Mouse (Mus musculus) kidney, adult 2 months (tissue): ENCODE measurements at regions not wholly inside any gene's neighbourhood (a gene's known extent, or its start where the extent isn't known, plus 50 kb on each side); places are given as distances from the start of the nearest gene placed in this dataset.

ENCODE experiments used
- DNase-seq: peaks from one replicate; pipeline ENCODE4 v3.0.0; 2021
- H3K27ac ChIP-seq: fragments of 200-500 bp; 2 replicates; pipeline ENCODE4 v1.5.1; 2012; ENCODE audit warnings: low read depth, low read length, control low read depth, inconsistent platforms; ENCODE audit not compliant: insufficient read depth
- H3K27me3 ChIP-seq: fragments of 200-500 bp; replicated peaks from 2 replicates; pipeline ENCODE4 v1.6.1; 2012; ENCODE audit warnings: mild to moderate bottlenecking, moderate library complexity, low read length, inconsistent platforms; ENCODE audit not compliant: control insufficient read depth, insufficient read depth
- H3K36me3 ChIP-seq: fragments of 200-500 bp; 2 replicates; pipeline ENCODE4 v1.6.1; 2012; ENCODE audit warnings: mild to moderate bottlenecking, moderate library complexity, low read length, inconsistent platforms; ENCODE audit not compliant: control insufficient read depth, insufficient read depth
- H3K4me1 ChIP-seq: fragments of 200-500 bp; 2 replicates; pipeline ENCODE4 v1.6.1; 2011; ENCODE audit warnings: low read length; ENCODE audit not compliant: control insufficient read depth, insufficient read depth
- H3K4me3 ChIP-seq: fragments of 200-500 bp; 2 replicates; pipeline ENCODE4 v1.5.1; 2011; ENCODE audit warnings: mild to moderate bottlenecking, low read depth, low read length, control low read depth; ENCODE audit not compliant: insufficient read depth
- CTCF ChIP-seq: fragments of 200-500 bp; conservative IDR thresholded peaks from 2 replicates; pipeline ENCODE4 v1.5.1; 2011; ENCODE audit warnings: low read depth, mild to moderate bottlenecking, control low read depth, low read length, moderate library complexity, mixed read lengths; ENCODE audit not compliant: insufficient read depth, insufficient read length
- POLR2A ChIP-seq: fragments of 200-500 bp; IDR thresholded peaks from one replicate; pipeline ENCODE4 v1.6.1; 2011; ENCODE audit warnings: low read depth, low read length, control low read depth
- WGBS: fragments of 180-500 bp; shearing (Covaris S2); methylation state at CpG from one replicate; pipeline ENCODE4 v1.1.7; 2018; 5-methylcytosine and 5-hydroxymethylcytosine counted together

DNA sequence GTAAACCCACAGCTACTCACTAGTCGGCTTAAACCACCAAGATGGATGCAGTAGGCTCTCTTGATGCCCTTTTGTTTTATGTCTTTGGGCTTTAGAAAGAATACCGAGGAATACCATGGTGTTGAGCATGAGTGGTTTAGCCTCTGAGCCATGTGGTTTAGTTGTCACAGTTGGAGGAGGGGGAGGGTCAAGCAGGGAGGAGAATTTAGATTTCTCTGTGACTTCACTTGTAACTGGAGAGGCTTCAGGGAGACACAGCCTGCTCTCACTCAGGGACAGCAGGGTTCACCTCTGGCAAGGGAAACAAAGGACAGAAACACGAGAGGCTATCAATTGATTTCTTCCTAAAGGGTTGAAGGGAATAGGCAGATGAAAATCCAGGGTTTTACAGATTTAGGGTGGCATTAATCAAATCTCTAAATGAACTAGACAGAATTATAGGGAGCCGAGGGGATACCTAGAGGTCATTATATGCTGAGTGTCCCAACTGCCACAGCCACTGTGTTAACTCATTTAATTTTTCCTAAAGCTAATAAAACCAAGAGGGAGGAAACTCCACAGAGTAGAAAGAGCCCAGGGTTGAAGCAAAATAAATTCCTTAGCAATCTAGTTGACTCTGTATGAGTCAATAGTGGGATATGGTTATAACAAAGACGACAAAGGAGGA lies 2113.7 kb upstream of the 5930422O12Rik start:
- Histone ChIP-seq H3K4me1 (no peaks in the 10 kb centered on the region), H3K27ac (no peak overlapping the region), H3K27me3 (no peaks in the 10 kb centered on the region), H3K36me3 (no peaks in the 10 kb centered on the region), H3K4me3 (no peak overlapping the region)
- no peak for DNase-seq
- WGBS, result 27% methylated on average over 5 of the region's 5 CpGs
- no peak for TF ChIP-seq CTCF
- TF ChIP-seq POLR2A, result no peak

DNA sequence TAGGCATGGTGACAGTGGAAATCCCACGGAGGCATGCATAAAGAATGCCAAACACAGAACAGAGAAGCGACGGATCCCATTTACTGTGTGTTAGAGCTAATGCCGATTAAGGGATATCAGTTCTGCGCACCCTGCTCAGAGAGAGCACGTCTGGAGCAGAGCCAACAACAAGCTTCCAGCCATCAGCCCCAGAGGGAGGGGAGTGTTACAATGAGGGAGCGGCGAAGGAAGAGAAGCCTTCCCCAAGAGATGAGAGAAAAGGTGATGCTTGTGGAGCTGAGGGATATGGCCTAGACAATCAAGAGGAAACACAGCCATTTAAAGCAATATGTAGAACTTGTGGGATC lies 2113.2 kb upstream of the 5930422O12Rik start:
- Histone ChIP-seq H3K4me3 (no peak overlapping the region), H3K27ac (no peak overlapping the region), H3K4me1 (no peaks in the 10 kb centered on the region), H3K36me3 (no peaks in the 10 kb centered on the region), H3K27me3 (no peaks in the 10 kb centered on the region)
- DNase-seq, result no peak
- no peak for TF ChIP-seq CTCF
- no peak for TF ChIP-seq POLR2A
- WGBS, result 30% methylated on average over 8 of the region's 8 CpGs

DNA sequence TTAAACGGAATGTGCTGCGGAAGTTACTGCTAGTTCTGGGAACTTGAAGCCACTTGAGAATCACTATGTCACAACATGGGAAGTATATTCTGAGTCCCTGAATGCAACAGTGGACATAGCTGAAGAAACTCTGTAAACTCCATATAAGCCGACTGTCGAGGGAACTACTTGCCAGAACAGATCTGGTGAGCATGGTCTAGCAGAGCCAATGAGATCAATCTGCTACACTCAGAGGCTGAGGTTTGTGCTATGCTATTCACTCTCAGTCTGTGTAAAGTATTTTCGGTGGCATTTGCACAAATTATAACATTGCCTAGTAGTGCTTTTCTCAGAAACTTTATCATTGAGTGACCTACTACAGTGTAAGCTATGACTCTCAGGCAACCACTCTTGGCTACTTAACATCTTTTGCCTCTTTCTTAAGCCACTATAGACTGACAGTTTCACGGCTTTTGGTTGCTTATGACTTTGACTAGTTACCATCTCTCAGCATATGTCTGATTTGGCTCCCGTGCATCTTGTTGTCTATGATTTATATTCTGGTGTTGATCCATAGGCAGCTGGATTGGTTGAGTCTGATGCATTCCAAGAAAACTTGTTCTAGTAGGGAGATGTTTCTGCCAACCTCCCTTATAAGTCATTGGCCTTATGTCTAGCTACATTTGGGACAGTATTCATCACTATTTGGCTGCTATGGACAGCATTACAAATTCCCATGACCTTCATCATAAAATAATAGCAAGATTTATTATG lies 2094.8 kb upstream of the 5930422O12Rik start:
- H3K27ac ChIP-seq, result no peak overlapping the region
- no peak overlapping the region for H3K4me3 ChIP-seq
- WGBS, result 85% methylated on average over 7 of the region's 7 CpGs
- H3K36me3 ChIP-seq, result no peaks in the 10 kb centered on the region
- no peaks in the 10 kb centered on the region; the same call in 1 of the 2 replicates for H3K27me3 ChIP-seq
- H3K4me1 ChIP-seq, result no peaks in the 10 kb centered on the region
- DNase-seq, result no peak
- TF ChIP-seq CTCF, result no peak
- no peak for TF ChIP-seq POLR2A

DNA sequence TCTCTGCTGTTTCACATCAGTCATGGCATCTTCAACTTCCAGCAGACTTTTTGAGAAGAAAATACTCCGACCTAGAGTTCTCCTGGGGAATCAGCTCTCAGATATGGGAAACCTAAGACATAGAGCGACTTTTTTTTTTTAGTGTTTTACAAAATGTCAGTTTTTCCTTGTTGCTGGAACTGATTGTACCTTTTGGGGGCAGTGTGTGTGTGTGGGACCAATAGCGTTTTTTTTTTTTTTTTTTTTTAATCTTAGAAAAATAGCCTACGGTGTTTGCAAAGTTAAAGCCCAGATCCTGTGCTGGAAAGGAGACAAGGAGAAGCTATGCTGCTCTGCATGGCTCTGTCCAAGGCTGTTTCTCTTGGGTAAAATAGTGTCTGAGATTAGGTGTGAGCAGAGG lies 2080.0 kb upstream of the 5930422O12Rik start:
- no peaks in the 10 kb centered on the region for H3K4me1 ChIP-seq
- no peaks in the 10 kb centered on the region for H3K27me3 ChIP-seq
- no peak overlapping the region for H3K4me3 ChIP-seq
- TF ChIP-seq POLR2A (no peak), CTCF (no peak)
- H3K27ac ChIP-seq, result no peak overlapping the region
- no peak for DNase-seq
- H3K36me3 ChIP-seq, result no peaks in the 10 kb centered on the region
- 71% methylated on average over 4 of the region's 4 CpGs for WGBS

DNA sequence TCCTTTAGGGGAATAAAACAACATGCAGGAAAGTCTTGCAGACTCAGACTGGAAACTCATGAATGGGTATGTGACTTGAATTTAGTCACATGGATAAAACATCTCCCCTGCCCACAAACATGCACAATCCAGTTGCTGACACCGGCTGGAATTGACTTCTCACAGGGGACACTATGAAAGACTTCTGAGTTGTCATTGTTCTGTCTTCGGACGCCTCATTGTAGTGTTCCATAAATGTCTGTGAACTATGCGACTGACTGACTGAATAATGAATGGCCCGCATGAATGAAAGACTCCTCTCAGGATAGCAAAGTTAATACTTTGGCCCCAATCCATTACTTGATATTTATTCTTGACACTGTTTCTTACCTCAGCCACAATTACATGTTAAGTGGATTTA lies 2058.9 kb upstream of the 5930422O12Rik start:
- H3K27me3 ChIP-seq, result no peaks in the 10 kb centered on the region
- WGBS, result 81% methylated on average over 5 of the region's 5 CpGs
- no peak overlapping the region for H3K27ac ChIP-seq
- no peak for TF ChIP-seq POLR2A
- TF ChIP-seq CTCF, result no peak
- H3K36me3 ChIP-seq, result no peaks in the 10 kb centered on the region
- no peak for DNase-seq
- H3K4me1 ChIP-seq, result 0 out of 2 replicates have a peak, but pooled peaks cover 3% of the 10 kb centered on the region
- H3K4me3 ChIP-seq, result no peak overlapping the region

DNA sequence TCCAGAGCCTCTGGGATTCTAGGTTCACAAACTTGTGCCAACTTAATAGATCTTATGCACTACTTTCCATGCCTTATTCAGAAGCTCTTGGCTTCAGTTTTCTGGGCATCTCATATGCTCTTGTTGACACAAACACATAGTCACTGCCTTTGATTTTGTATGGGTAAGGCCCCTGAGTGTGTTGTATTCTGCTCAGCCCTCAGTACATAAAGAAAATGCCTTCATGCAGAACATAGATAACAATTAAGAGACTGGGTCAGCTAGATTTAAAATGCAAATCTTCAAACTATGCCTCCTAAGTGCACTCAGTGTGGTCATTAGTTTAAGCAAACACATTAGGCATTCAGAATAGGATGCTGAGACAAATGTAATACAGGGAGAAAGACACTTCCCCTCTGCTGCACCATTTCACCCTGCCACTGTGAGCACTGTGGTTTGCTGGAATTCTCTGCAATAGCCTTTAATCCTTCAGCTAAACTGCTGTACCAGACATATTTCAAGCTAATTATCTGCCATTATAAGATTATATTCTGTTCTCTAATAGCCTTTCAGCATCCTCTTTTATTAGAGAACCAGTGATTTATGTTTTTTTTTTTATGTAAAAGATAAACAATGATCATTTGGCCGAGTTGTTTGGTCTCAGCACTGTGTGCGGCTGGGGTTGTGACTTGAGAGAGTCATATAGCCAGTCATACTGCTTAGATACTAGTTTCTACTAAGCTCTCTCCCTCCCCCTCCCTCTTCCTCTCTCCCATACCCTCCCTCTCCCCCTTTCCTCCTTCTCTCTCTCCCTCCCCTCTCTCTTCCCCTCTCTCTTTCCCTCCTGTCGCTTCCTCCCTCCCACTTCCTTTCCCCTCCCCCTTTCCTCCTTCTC lies 2058.1 kb upstream of the 5930422O12Rik start:
- Histone ChIP-seq H3K27me3 (no peaks in the 10 kb centered on the region), H3K4me1 (0 out of 2 replicates have a peak, but pooled peaks cover 3% of the 10 kb centered on the region), H3K36me3 (no peaks in the 10 kb centered on the region), H3K27ac (no peak overlapping the region), H3K4me3 (no peak overlapping the region)
- 49% methylated on average over 3 of the region's 3 CpGs for WGBS
- no peak for TF ChIP-seq CTCF
- no peak for TF ChIP-seq POLR2A
- DNase-seq, result no peak

DNA sequence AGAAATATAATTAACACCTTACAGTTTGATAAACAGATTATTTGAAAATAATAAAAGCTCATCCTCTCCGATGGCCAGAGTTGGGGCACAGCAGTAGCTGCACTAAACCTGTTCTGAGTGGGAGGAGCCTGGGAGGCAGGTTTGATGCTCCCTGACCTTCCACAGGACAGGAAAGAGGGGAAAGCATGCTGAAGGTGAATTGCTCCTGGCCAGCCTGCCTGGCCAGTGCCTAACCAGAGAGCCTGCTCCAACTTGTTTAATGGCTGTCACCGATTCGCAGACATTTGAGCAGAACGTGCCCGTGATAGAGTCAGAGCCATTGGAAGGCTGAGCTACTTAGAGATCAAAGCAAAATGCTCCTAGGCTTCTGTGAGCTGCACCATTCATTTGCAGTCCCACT lies 2056.9 kb upstream of the 5930422O12Rik start:
- WGBS, result 63% methylated on average over 5 of the region's 5 CpGs
- H3K4me3 ChIP-seq, result no peak overlapping the region
- TF ChIP-seq CTCF (no peak), POLR2A (no peak)
- no peak for DNase-seq
- no peak overlapping the region for H3K27ac ChIP-seq
- H3K4me1 ChIP-seq, result 0 out of 2 replicates have a peak, but pooled peaks cover 3% of the 10 kb centered on the region
- no peaks in the 10 kb centered on the region for H3K27me3 ChIP-seq
- H3K36me3 ChIP-seq, result no peaks in the 10 kb centered on the region
